Mouse (Mus musculus) stomach, postnatal 0 days (tissue): Measurements from ENCODE around the gene 2610528A11Rik. TPM values are rescaled to one million over a fixed set of nuclear protein-coding genes. Genes with fewer than 3 reads are reported as not detected.

Experiments
- ATAC-seq: fragments of 200-750 bp; cut with Nextera tagmentation; 2 replicates; pipeline ENCODE4 v1.8.0; 2017; ENCODE audit not compliant: low FRiP score, low TSS enrichment
- DNase-seq: peaks from one replicate; pipeline ENCODE4 v3.0.0-alpha.2; 2016; ENCODE audit warnings: low spot score
- H3K27ac ChIP-seq: fragments of 300-500 bp; sonication (generic); replicated peaks from 2 replicates; pipeline ENCODE4 v1.5.1; 2014; ENCODE audit warnings: mild to moderate bottlenecking, control low read depth
- H3K27me3 ChIP-seq: fragments of 300-500 bp; sonication (generic); 2 replicates; pipeline ENCODE4 v1.6.1; 2014; ENCODE audit warnings: low read length; ENCODE audit not compliant: control insufficient read depth, insufficient read depth
- H3K36me3 ChIP-seq: fragments of 300-500 bp; sonication (generic); 2 replicates; pipeline ENCODE4 v1.6.1; 2014; ENCODE audit warnings: low read length, mixed read lengths; ENCODE audit not compliant: control insufficient read depth, insufficient read depth
- H3K4me1 ChIP-seq: fragments of 300-500 bp; sonication (generic); replicated peaks from 2 replicates; pipeline ENCODE4 v1.6.1; 2014; ENCODE audit warnings: antibody characterized with exemption; ENCODE audit not compliant: control insufficient read depth, insufficient read depth
- H3K4me2 ChIP-seq: fragments of 300-500 bp; sonication (generic); replicated peaks from 2 replicates; pipeline ENCODE4 v1.6.1; 2014; ENCODE audit warnings: low read depth, mild to moderate bottlenecking, control low read depth, moderate library complexity
- H3K4me3 ChIP-seq: fragments of 300-500 bp; sonication (generic); 2 replicates; pipeline ENCODE4 v1.5.1; 2014; ENCODE audit warnings: low read depth, low read length, control low read depth
- H3K9ac ChIP-seq: fragments of 300-500 bp; sonication (generic); 2 replicates; pipeline ENCODE4 v1.6.1; 2014; ENCODE audit warnings: mild to moderate bottlenecking, low read length, control low read depth, mixed read lengths
- H3K9me3 ChIP-seq: fragments of 300-500 bp; sonication (generic); 2 replicates; pipeline ENCODE4 v1.6.1; 2016; ENCODE audit warnings: low read length; ENCODE audit not compliant: control insufficient read depth
- CTCF ChIP-seq: IDR thresholded peaks from 2 replicates; pipeline ENCODE4 v1.5.1; 2016; ENCODE audit warnings: antibody characterized with exemption, low read depth, mild to moderate bottlenecking, moderate library complexity
- EP300 ChIP-seq: optimal IDR thresholded peaks from 2 replicates; pipeline ENCODE3; 2016; ENCODE audit warnings: antibody characterized with exemption
- WGBS: fragments of 180-500 bp; shearing (Covaris S2); extraction: QIAGEN DNeasy Blood & Tissue Kit; methylation state at CpG from one replicate; pipeline ENCODE4 v1.1.7; 2014; 5-methylcytosine and 5-hydroxymethylcytosine counted together
- polyA plus RNA-seq: library from polyadenylated mRNA; unstranded; fragments of >200 nt; fragmentation: Nextera tagmentation; extraction: Ambion mirVana; gene quantifications from 2 replicates; pipeline ENCODE4 v1.2.1, GENCODE M21; 2015

2610528A11Rik gene
- polyA plus RNA-seq, 1 experiment from 2014 or later, result 22.0 TPM

GRCm38 (mm10) chr14:37135671-37136070 is 21.8 kb upstream of the 2610528A11Rik start:
- no peaks in the 10 kb centered on the region for H3K27me3 ChIP-seq
- DNase-seq, result no peak
- H3K4me1 ChIP-seq, result no peaks in the 10 kb centered on the region
- TF ChIP-seq CTCF (no peak), EP300 (no peak)
- ATAC-seq, result no peak
- peak overlapping the region; percentile 71; the same call in 1 of the 2 replicates for H3K27ac ChIP-seq
- no peaks in the 10 kb centered on the region for H3K9me3 ChIP-seq
- H3K4me3 ChIP-seq, result peak overlapping the region; percentile 86
- WGBS, result 3% methylated on average over 10 of the region's 10 CpGs
- H3K4me2 ChIP-seq, result peak overlapping the region; percentile 60
- H3K9ac ChIP-seq, result peak overlapping the region; percentile 65
- 0 out of 2 replicates have a peak, but pooled peaks cover 5% of the 10 kb centered on the region for H3K36me3 ChIP-seq

- Histone ChIP-seq H3K9ac (peak within 1 kb of the TSS; percentile 92), H3K4me2 (peak within 1 kb of the TSS; percentile 68), H3K27ac (peak within 1 kb of the TSS; percentile 92), H3K27me3 (no peaks in the 10 kb centered on the region), H3K4me3 (peak within 1 kb of the TSS; percentile 86), H3K9me3 (no peaks in the 10 kb centered on the region), H3K36me3 (0 out of 2 replicates have a peak, but pooled peaks cover 5% of the 10 kb centered on the region), H3K4me1 (no peaks in the 10 kb centered on the region)
- ATAC-seq (peak; percentile 100), DNase-seq (peak; percentile 97)
- no peak for TF ChIP-seq EP300
- 0 out of 2 replicates have a peak, but pooled peaks have one; percentile 1 for TF ChIP-seq CTCF
- 1% methylated on average over 38 of the region's 38 CpGs for WGBS
These were observed 21.3 kb upstream of the 2610528A11Rik start, which contains the start of gene Ghitm for GRCm38 (mm10) chr14:37135127-37135593. Gene Ghitm, minus strand, starts transcription at chr14:37135272.

GRCm38 (mm10) chr14:37134304-37135126 is 20.7 kb upstream of the 2610528A11Rik start:
- Histone ChIP-seq H3K4me1 (no peaks in the 10 kb centered on the region), H3K4me2 (peak overlapping the region; percentile 68), H3K36me3 (0 out of 2 replicates have a peak, but pooled peaks cover 5% of the 10 kb centered on the region), H3K27ac (peak overlapping the region; percentile 92), H3K27me3 (no peaks in the 10 kb centered on the region), H3K9ac (peak overlapping the region; percentile 92), H3K9me3 (no peaks in the 10 kb centered on the region), H3K4me3 (peak overlapping the region; percentile 86)
- no peak for TF ChIP-seq CTCF
- no peak for TF ChIP-seq EP300
- DNase-seq (no peak), ATAC-seq (peak; percentile 38; the same call in 1 of the 2 replicates)
- under 1% methylated on average over 40 of the region's 40 CpGs for WGBS

- 39% methylated on average over 4 of the region's 4 CpGs for WGBS
- no peak overlapping the region for H3K4me3 ChIP-seq
- no peak overlapping the region for H3K9ac ChIP-seq
- H3K27me3 ChIP-seq, result no peaks in the 10 kb centered on the region
- no peaks in the 10 kb centered on the region for H3K4me1 ChIP-seq
- no peak overlapping the region for H3K27ac ChIP-seq
- H3K4me2 ChIP-seq, result no peak overlapping the region
- H3K36me3 ChIP-seq, result peaks cover 16% of the 10 kb centered on the region; the same call in 1 of the 2 replicates
- TF ChIP-seq EP300, result no peak
- peak; percentile 79 for TF ChIP-seq CTCF
- H3K9me3 ChIP-seq, result no peaks in the 10 kb centered on the region
- no peak for ATAC-seq
- DNase-seq, result no peak
These were observed 13.8 kb upstream of the 2610528A11Rik start for GRCm38 (mm10) chr14:37127652-37128051.

DNA sequence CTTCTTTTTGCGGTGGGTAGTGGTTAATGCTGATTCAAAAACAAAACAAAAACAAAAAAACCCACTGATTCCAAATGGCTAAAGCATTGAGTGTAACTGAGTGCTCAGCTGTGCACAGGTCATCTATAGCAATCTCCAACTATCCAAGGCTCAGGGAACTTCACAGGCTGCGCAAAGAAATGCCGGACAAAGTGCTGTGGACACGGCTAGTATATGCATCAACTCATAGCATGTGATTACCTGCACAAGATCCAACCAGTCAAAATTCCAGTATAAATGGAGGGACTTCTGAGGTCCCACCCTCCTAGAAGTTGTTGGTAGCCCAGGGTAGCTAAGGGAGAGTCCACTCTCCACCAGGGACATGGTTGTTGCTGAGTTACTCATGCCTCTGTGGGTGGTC is 5.4 kb upstream of the 2610528A11Rik start:
- H3K4me1 ChIP-seq, result no peaks in the 10 kb centered on the region
- H3K4me3 ChIP-seq, result no peak overlapping the region
- H3K4me2 ChIP-seq, result no peak overlapping the region
- 92% methylated on average over 4 of the region's 4 CpGs for WGBS
- H3K36me3 ChIP-seq, result peaks cover 4% of the 10 kb centered on the region; the same call in 1 of the 2 replicates
- H3K9me3 ChIP-seq, result no peaks in the 10 kb centered on the region
- no peak overlapping the region for H3K27ac ChIP-seq
- no peaks in the 10 kb centered on the region for H3K27me3 ChIP-seq
- ATAC-seq (no peak), DNase-seq (no peak)
- H3K9ac ChIP-seq, result no peak overlapping the region
- TF ChIP-seq EP300, result no peak
- no peak for TF ChIP-seq CTCF

- TF ChIP-seq EP300 (no peak), CTCF (no peak)
- H3K27ac ChIP-seq, result no peak overlapping the region
- H3K9me3 ChIP-seq, result no peaks in the 10 kb centered on the region
- no peaks in the 10 kb centered on the region for H3K36me3 ChIP-seq
- no peak for DNase-seq
- no peak for ATAC-seq
- no peaks in the 10 kb centered on the region for H3K27me3 ChIP-seq
- WGBS, result 87% methylated on average over 7 of the region's 7 CpGs
- no peak overlapping the region for H3K4me2 ChIP-seq
- H3K9ac ChIP-seq, result no peak overlapping the region
- H3K4me3 ChIP-seq, result no peak overlapping the region
- H3K4me1 ChIP-seq, result no peaks in the 10 kb centered on the region
These were observed 891 bp downstream of the 2610528A11Rik start for GRCm38 (mm10) chr14:37112931-37113330.
